Mouse (Mus musculus) lung, postnatal 0 days (tissue): ENCODE data around the gene Mrps23. TPM values are rescaled to one million over a fixed set of nuclear protein-coding genes. Genes with fewer than 3 reads are reported as not detected.

Experiments used
- ATAC-seq: fragments of 200-750 bp; cut with Nextera tagmentation; 2 replicates; pipeline ENCODE4 v1.8.0; 2017; ENCODE audit warnings: moderate library complexity
- DNase-seq: peaks from one replicate; pipeline ENCODE4 v3.0.0-alpha.2; 2016; ENCODE audit warnings: low spot score
- H3K27ac ChIP-seq: fragments of 300-500 bp; sonication (generic); 2 replicates; pipeline ENCODE4 v1.5.1; 2014; ENCODE audit warnings: antibody characterized with exemption, mild to moderate bottlenecking, low read length, mixed read lengths
- H3K27me3 ChIP-seq: fragments of 300-500 bp; sonication (generic); replicated peaks from 2 replicates; pipeline ENCODE4 v1.6.1; 2014; ENCODE audit warnings: low read length, mixed read lengths; ENCODE audit not compliant: insufficient read depth
- H3K36me3 ChIP-seq: fragments of 300-500 bp; sonication (generic); 2 replicates; pipeline ENCODE4 v1.6.1; 2014; ENCODE audit warnings: low read length, mixed read lengths; ENCODE audit not compliant: insufficient read depth
- H3K4me1 ChIP-seq: fragments of 300-500 bp; sonication (generic); 2 replicates; pipeline ENCODE4 v1.6.1; 2014; ENCODE audit warnings: antibody characterized with exemption, low read depth, low read length, mixed read lengths; ENCODE audit not compliant: insufficient read depth
- H3K4me2 ChIP-seq: fragments of 300-500 bp; sonication (generic); replicated peaks from 2 replicates; pipeline ENCODE4 v1.6.1; 2014; ENCODE audit warnings: low read depth, mild to moderate bottlenecking, low read length, moderate library complexity, mixed read lengths
- H3K4me3 ChIP-seq: fragments of 300-500 bp; sonication (generic); 2 replicates; pipeline ENCODE4 v1.5.1; 2014; ENCODE audit warnings: low read depth, low read length
- H3K9ac ChIP-seq: fragments of 300-500 bp; sonication (generic); replicated peaks from 2 replicates; pipeline ENCODE4 v1.6.1; 2014; ENCODE audit warnings: low read depth, mild to moderate bottlenecking
- H3K9me3 ChIP-seq: fragments of 300-500 bp; sonication (generic); 2 replicates; pipeline ENCODE4 v1.6.1; 2016; ENCODE audit warnings: low read length, mixed read lengths
- CTCF ChIP-seq: IDR thresholded peaks from 2 replicates; pipeline ENCODE4 v1.5.1; 2016; ENCODE audit warnings: antibody characterized with exemption, mild to moderate bottlenecking
- EP300 ChIP-seq: IDR thresholded peaks from 2 replicates; pipeline ENCODE4 v1.6.1; 2016; ENCODE audit warnings: antibody characterized with exemption, mild to moderate bottlenecking, control low read depth
- WGBS: fragments of 180-500 bp; shearing (Covaris S2); extraction: QIAGEN DNeasy Blood & Tissue Kit; methylation state at CpG from one replicate; pipeline ENCODE4 v1.1.7; 2014; 5-methylcytosine and 5-hydroxymethylcytosine counted together
- polyA plus RNA-seq: library from polyadenylated mRNA; unstranded; fragments of >200 nt; fragmentation: Nextera tagmentation; extraction: Ambion mirVana; gene quantifications from 2 replicates; pipeline ENCODE4 v1.2.1, GENCODE M21; 2015

Gene Mrps23
- polyA plus RNA-seq, 1 experiment from 2014 or later: 46.5 TPM

DNA sequence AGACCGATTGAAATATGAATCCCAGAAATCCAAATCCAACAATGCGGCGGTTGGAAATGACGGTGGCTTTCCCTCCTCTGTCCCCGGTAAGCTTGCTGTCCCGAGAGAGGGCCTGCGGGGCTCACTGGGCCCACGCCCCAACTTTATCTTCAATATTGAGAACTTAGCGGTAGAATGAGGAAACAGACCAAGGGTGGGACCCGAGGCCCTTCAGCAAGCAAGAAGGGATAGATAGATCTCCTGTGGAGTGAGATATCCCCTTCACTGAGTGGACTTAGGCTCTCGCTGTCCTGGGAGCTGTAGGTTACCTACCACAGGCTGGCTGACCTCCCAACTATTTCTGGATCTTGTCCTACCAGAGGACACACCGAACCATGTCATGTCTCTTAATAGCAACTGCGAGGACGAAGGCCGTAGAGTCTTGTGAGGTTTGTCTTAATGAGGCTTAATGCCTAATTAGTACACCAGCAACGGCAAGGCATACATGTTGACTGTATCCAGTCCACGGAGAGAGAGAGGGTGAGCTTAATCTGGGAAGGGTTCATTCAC is 19.5 kb upstream of the Mrps23 start:
- H3K4me1 ChIP-seq: peaks cover 8% of the 10 kb centered on the region; the same call in 1 of the 2 replicates
- no peak overlapping the region for H3K4me3 ChIP-seq
- no peaks in the 10 kb centered on the region for H3K9me3 ChIP-seq
- TF ChIP-seq EP300 (no peak), CTCF (no peak)
- ATAC-seq (no peak), DNase-seq (no peak)
- 88% methylated on average over 17 of the region's 17 CpGs for WGBS
- H3K9ac ChIP-seq: no peak overlapping the region
- no peaks in the 10 kb centered on the region for H3K36me3 ChIP-seq
- no peaks in the 10 kb centered on the region for H3K27me3 ChIP-seq
- no peak overlapping the region for H3K4me2 ChIP-seq
- H3K27ac ChIP-seq: no peak overlapping the region

DNA sequence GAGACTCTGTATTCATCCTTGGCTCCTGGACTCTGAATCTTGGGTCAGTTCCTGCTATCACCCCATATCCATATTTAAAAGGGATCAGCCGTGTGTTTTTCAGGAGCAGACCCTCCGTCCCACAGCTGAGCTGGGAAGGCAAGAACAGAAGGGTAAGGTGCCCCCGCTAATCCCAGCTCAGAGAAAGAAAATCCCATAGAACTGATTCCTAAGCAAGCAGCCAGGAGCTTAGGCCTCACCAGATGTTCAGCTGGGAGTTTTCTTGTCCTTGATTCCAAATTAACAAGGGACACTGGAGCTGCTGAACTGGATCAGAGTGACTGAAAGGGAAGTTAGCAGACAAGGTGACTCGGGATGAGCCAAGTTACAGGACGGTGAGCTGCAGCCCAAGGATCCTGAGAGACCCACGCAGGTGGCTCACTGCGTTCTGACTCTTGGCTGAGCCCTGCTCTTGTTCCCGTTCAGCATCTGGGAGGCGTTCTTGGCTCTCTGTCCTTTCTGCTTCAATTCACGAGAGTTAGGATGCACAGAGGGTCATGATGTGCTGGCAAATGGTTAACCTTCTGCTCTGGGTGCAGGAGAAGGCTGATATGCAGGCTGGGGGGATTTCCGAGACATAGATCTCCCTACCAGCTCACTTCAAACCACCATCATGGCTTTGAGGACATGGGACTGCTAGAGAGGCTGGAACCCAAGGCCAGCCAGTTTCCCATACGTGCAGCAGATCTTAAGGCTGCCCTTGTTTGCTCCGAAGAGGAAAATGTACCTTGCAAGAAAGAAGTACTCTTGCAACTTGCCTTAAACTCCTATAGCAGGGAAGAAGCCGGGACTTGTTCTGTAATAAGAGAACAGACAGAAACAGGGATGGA is 17.9 kb upstream of the Mrps23 start:
- Histone ChIP-seq H3K9me3 (no peaks in the 10 kb centered on the region), H3K9ac (peak overlapping the region; percentile 6; the same call in 1 of the 2 replicates), H3K27me3 (no peaks in the 10 kb centered on the region), H3K4me2 (no peak overlapping the region), H3K4me3 (no peak overlapping the region), H3K36me3 (no peaks in the 10 kb centered on the region), H3K4me1 (no peaks in the 10 kb centered on the region; the same call in 1 of the 2 replicates), H3K27ac (no peak overlapping the region)
- DNase-seq (no peak), ATAC-seq (no peak)
- WGBS: 88% methylated on average over 14 of the region's 14 CpGs
- no peak for TF ChIP-seq CTCF
- no peak for TF ChIP-seq EP300

DNA sequence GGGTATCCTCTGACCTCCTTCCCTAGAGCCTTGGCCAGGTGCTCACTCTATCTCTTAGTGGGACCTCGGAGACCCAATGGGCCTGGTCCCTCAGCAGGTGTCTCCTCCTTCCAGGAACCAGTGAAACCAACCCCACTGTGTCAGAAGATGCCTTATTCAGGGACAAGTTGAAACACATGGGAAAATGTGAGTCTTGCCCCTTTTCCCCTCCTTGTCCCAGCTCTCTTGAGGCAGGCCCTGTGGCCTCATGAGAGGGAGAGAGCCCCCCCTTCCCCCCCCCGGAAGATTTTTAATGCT is 17.3 kb upstream of the Mrps23 start:
- no peak for ATAC-seq
- no peak overlapping the region for H3K4me2 ChIP-seq
- DNase-seq: no peak
- H3K4me1 ChIP-seq: no peaks in the 10 kb centered on the region
- no peaks in the 10 kb centered on the region for H3K36me3 ChIP-seq
- no peaks in the 10 kb centered on the region for H3K9me3 ChIP-seq
- H3K27me3 ChIP-seq: no peaks in the 10 kb centered on the region
- TF ChIP-seq EP300 (no peak), CTCF (no peak)
- 37% methylated on average over 2 of the region's 2 CpGs for WGBS
- H3K4me3 ChIP-seq: no peak overlapping the region
- peak overlapping the region; percentile 28 for H3K27ac ChIP-seq
- peak overlapping the region; percentile 6; the same call in 1 of the 2 replicates for H3K9ac ChIP-seq

DNA sequence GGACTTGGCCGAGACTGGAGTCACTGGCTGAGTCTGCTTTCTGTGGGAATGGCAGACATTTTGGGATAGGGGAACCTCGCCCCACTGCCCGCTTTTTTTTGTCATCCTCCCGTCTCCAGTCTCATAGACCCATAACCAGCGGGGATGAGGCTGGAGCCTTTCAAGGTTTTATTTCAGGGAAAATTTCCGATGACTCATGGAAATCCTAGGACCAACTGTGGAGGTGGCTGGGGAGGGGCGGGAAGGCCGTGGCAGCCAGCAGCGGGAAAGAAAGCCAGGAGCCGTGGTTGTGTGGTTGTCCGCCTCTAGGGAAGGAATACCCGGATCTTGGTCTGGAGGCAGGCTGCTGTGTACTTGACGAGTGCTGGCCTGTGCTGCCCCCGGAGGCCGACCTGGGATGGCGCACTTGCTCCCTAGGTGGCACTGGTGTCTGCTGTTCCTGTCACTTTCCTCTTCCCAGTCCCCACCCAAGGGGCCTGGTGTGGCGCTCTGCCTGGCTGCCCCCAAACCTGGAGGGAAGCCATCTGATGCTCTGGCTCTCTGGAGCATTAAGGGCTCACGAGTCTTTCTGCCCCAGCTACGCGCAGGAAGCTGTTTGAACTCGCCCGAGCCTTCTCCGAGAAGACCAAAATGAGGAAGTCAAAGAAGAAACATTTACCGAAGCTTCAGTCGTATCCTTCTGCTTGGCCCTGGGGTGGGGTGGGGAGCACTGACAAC is 16.6 kb upstream of the Mrps23 start:
- ATAC-seq: peak; percentile 99
- DNase-seq: peak; percentile 97
- Histone ChIP-seq H3K4me2 (peak overlapping the region; percentile 43), H3K9me3 (no peaks in the 10 kb centered on the region), H3K27me3 (0 out of 2 replicates have a peak, but pooled peaks cover 2% of the 10 kb centered on the region), H3K9ac (peak overlapping the region; percentile 20; the same call in 1 of the 2 replicates), H3K4me1 (no peaks in the 10 kb centered on the region), H3K27ac (peak overlapping the region; percentile 28), H3K36me3 (no peaks in the 10 kb centered on the region), H3K4me3 (peak overlapping the region; percentile 16; the same call in 1 of the 2 replicates)
- WGBS: 10% methylated on average over 24 of the region's 25 CpGs
- no peak for TF ChIP-seq EP300
- TF ChIP-seq CTCF: peak; percentile 99

DNA sequence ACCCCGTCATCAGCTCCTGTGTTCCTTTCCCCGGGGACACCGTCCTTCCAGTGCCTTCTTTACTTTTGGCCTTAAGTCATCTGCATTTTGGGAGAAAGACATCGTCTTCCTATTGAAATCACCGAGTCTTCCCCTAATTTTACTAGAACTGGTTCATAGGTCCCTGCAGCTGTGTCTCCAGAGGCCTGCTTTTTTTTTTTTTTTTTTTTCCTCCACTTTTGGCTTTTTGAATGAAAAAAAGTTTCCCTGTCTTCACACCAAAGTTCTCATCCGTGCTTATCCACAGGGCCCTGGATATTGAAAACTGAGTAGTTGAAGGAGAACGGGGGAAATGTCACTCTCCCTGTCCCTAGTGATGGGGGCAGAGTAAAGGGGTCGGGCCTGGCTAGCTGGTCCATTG is 16.0 kb upstream of the Mrps23 start:
- 0 out of 2 replicates have a peak, but pooled peaks cover 7% of the 10 kb centered on the region for H3K27me3 ChIP-seq
- WGBS: 61% methylated on average over 8 of the region's 8 CpGs
- H3K36me3 ChIP-seq: no peaks in the 10 kb centered on the region
- H3K4me1 ChIP-seq: 0 out of 2 replicates have a peak, but pooled peaks cover 1% of the 10 kb centered on the region
- no peak overlapping the region for H3K9ac ChIP-seq
- no peak overlapping the region for H3K27ac ChIP-seq
- TF ChIP-seq CTCF: no peak
- no peak for TF ChIP-seq EP300
- ATAC-seq (no peak), DNase-seq (no peak)
- no peaks in the 10 kb centered on the region for H3K9me3 ChIP-seq
- peak overlapping the region; percentile 43; the same call in 1 of the 2 replicates for H3K4me2 ChIP-seq
- no peak overlapping the region for H3K4me3 ChIP-seq

DNA sequence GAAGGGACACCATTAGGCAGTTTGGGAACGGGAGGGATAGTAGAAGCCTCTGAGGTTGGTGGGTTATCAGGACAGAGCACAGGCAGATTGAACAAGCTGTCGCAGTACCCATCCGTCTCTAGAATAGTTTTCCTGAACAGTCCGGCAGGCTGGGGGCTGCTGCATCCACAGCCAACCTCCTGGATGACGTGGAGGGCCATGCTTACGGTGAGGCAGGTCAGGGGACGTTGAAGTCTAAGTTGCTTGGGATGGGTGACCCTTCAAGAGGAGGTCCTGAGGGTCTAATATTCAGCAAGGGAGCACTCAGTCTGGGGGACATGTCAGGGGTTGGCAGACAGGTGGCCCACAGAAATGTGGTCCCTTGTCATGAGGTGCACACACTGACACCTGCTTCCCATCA is 15.6 kb upstream of the Mrps23 start:
- Histone ChIP-seq H3K4me3 (no peak overlapping the region), H3K36me3 (no peaks in the 10 kb centered on the region), H3K27ac (no peak overlapping the region), H3K9me3 (no peaks in the 10 kb centered on the region), H3K4me2 (no peak overlapping the region), H3K9ac (no peak overlapping the region), H3K27me3 (0 out of 2 replicates have a peak, but pooled peaks cover 11% of the 10 kb centered on the region), H3K4me1 (0 out of 2 replicates have a peak, but pooled peaks cover 5% of the 10 kb centered on the region)
- DNase-seq: no peak
- TF ChIP-seq EP300 (no peak), CTCF (no peak)
- WGBS: 92% methylated on average over 7 of the region's 7 CpGs
- no peak for ATAC-seq
